Mouse (Mus musculus) layer of hippocampus, adult 9-10 months (tissue): ENCODE measurements around the gene Lpar6.

Experiments used
- DNase-seq: peaks from one replicate; pipeline ENCODE4 v3.0.0; 2022; ENCODE audit warnings: low spot score

The Lpar6 gene

GRCm38 (mm10) chr14:73237848-73238321 lies at the start of gene Lpar6:
Gene Lpar6, plus strand, starts transcription at chr14:73237895.
- no peak for DNase-seq

DNA sequence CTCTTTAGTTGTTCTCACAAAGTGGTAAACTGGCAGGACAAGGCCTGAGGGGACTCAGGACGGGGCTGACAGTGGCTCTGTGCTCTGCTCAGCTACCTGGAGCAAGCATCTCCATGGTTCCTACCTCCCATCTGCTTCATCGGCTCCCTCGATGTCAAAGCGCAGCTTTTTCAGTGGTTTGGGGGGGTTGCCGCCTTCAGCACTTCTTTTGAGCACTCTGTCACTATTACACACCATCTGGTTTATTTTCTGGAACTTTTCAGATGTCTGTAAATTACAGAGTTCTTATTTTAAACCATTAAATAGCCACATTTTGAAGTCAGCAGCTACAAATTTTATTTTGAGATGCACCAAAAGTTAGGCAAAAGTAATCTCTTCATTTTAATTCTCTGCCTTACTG lies 38.6 kb upstream of the Lpar6 start:
- DNase-seq, result no peak

- no peak for DNase-seq
These were observed 36.2 kb upstream of the Lpar6 start for GRCm38 (mm10) chr14:73201447-73201846.

- no peak for DNase-seq
These were observed 33.7 kb upstream of the Lpar6 start for GRCm38 (mm10) chr14:73204016-73204415.

- DNase-seq, result no peak
These were observed 28.4 kb upstream of the Lpar6 start for GRCm38 (mm10) chr14:73209262-73209661.

GRCm38 (mm10) chr14:73210196-73210595 lies 27.5 kb upstream of the Lpar6 start:
- no peak for DNase-seq

DNA sequence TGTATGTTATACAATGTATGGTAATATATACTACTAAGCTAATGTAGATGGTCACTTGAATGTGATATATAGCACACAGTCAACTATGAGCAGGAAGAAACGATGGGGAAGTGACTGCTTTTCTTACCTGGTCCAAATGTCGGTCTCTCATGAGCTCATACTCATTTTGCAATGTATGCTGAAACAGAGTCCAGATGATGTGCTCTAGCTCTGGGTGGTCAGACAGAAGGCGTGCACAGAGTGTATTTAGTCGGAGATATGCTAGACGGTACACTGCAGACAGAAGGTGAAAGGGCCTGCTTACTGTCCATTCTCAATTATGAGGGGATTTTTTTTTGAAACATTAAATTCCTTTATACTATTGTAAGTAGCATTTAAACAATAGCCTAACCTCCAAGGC lies 26.2 kb upstream of the Lpar6 start:
- DNase-seq, result no peak

GRCm38 (mm10) chr14:73217062-73217461 lies 20.6 kb upstream of the Lpar6 start:
- DNase-seq, result no peak

DNA sequence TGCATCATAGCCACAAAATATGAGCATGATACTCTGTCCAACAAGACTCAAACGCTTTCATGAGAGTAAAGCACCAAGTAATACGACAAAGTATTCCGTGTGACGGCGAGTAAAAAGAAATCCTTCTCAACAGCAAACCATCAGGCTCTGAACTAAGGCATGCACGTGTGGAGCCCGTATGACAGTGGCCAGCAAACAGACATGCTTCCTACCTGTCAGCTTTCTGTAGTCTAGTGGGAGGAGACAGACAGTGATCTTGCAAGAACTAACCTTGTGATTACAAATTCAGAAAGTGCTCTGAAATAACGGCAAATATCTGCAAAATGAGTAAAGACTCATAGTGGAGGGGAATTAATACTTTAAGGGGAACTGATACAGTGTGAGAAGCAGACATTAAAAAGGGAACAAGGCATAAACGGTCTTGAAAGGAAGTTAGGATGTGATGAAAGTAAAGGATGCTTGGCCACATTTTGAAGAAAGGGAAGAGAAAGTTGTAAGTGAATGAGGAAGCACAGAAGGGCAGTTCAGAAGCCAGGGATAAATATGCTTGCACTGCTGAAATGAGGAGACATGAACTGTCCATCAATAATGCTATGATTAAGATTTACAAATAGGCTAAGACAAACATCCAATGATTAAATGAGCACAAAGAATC lies 15.3 kb upstream of the Lpar6 start:
- DNase-seq, result no peak

GRCm38 (mm10) chr14:73226346-73226745 lies 11.3 kb upstream of the Lpar6 start:
- DNase-seq, result no peak

DNA sequence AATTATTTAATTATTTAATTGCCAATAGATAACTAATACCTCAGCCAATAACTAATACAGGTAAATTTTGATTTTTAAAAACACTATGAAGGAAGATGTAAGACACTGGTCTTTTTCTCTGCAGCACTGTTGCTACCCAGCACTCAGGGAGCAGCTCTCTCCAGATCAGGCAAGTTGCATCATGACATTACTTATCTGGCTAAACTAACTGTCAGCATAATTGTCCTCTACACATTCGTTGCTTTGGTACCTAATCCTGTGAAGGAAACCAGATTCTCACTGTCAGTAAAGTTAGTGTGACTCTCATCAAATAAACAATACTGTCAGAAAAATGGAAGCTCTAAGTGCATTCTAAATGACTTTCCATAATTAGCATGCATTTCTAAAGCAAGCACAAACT lies 10.8 kb upstream of the Lpar6 start:
- no peak for DNase-seq

DNA sequence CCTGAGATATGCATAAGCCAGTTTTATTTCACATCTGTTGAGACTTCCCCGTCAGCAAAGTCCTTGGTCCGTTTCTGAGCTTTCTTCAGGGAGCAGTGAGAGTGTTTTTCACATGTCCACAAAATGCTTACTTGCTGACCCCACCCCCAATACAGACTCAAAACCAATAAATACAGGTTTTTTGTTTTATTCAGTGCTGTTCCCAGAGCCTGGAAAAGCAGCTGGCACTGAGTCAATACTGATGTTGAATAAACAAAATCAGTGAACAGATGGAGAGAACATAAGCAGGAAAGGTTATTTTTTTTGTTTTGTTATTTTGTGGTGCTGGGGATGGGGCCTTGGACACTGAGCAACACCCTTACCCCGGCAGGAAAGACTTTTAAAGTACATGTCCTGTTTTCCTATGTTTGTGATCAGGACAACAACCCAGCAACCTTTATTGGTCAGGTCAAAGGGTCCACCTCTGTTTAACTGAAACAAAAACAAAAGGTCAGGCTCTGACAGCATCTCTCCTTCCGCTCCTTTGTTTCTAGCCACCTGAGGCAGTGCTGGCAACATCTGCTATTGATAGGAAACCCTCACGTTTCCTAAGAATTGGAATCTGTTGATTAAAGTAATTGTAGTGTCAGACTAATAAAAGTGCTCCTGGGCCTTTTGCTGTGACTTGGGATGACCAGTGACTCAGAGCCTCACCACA lies 6.3 kb upstream of the Lpar6 start:
- DNase-seq, result no peak

DNA sequence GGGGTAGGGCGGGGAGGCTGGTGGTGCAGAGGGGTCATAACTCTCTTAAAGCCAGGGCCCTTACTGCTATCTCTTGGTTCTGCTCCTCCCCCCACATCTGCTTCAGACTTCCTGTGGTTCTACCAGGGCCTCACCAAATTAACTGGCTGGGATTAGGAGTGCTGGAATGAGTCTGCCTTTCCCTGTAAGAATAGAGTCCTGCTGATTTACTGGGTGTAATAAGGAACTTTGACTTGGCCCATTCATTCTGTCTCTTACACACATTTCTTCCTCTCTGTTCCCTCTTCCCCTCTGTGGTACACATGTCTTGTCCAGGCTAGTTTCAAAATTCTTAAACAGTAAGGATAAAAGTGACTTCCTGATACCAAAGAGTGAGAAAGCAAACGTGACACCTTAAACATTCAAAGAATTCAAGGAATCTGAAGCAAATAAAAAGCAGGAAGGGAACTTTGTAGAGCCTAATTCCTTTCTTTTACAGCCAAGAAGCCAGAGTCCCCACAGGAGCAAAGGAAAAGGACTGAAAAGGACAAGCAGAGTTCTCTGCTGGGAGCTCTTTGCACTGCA lies 3.1 kb upstream of the Lpar6 start:
- DNase-seq, result no peak

- DNase-seq, result no peak
These were observed 979 bp downstream of the Lpar6 start for GRCm38 (mm10) chr14:73238498-73239250.

GRCm38 (mm10) chr14:73239291-73239690 lies 1.6 kb downstream of the Lpar6 start:
- DNase-seq, result no peak

GRCm38 (mm10) chr14:73239857-73240256 lies 2.2 kb downstream of the Lpar6 start:
- DNase-seq, result no peak

DNA sequence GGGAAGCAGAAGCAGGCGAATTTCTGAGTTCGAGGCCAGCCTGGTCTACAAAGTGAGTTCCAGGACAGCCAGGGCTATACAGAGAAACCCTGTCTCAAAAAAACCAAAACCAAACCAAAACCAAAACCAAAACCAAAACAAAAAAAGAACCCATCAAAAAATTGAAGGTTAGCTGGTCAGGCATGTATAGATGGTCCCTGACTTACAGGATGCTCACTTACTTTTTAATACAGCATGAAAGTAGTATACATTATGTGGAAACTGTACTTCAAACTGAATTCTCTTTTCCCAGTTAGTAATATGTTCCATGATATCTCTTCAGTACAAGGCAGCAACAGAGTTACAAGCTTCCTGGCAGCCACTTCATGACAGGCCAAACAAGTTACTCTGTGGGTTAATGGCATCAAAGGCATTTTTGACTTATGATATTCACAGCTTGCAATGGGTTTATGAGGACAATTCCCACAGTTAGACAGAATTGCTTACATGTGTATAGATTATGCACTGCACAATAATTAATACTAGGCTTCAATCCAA lies 6.4 kb downstream of the Lpar6 start:
- no peak for DNase-seq

- DNase-seq, result no peak
These were observed 12.4 kb downstream of the Lpar6 start for GRCm38 (mm10) chr14:73250056-73250455.

GRCm38 (mm10) chr14:73252276-73252675 lies 14.6 kb downstream of the Lpar6 start:
- no peak for DNase-seq

GRCm38 (mm10) chr14:73253453-73254251 lies 16.0 kb downstream of the Lpar6 start:
- no peak for DNase-seq

DNA sequence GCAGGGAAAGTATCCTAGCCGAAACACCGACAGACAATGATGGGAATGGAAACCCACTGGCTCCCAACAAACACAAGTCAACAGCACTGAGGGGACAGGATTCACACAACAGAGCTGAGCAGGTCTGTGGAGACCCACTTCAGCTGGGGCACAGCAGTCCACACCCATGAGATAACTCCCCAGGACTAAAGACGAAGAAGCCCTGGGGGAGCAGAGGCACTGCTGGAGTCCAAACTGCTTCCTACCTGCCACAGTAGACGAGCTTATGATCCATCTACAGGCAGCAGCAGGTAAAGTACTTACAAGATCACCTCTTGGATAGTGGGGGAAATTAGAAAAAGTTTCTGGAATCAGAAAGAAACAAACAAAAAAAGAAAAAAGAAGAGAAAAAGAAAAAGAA lies 16.7 kb downstream of the Lpar6 start:
- no peak for DNase-seq
